In the genomic region with DNA sequence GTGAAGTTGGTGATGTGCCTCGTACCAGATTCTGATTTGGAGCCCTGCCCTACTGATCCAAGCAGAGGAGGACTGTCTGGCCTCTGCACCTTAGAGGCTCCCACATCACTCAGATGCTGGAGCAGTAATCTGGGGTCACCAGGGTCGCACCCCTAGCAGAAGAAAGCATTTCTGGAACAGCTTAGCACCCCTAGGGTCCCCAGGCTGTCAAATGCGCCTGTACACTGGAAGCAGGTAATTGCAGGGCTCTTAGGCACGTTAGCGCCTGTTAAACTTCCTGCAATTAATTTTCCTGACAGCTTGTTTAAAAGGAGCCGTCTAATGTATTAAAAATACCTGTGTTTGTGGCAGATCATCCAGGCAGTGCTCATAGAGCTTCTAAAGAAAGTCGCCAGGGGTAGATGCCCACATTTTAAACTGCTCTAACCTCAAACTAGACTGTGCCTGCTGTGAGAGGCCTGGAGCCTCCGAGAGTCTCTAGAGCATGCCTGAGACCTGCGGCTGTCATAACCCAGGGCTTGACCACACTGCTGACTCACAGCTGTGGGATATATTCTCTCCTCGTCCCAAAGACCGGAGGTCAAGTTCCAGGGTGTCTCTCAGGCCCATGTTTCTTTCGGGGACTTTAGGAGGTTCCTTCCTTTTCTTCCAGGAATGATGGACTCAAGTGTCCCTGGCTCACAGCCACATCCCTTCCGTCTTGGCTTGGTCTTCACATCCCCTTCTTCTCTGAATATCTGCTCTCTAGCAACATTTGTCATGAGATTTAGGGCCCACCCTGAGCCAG, we compare ENCODE assay signal across 15 mouse cellular contexts. TPM values are rescaled to one million over a fixed set of nuclear protein-coding genes. Genes with fewer than 3 reads are reported as not detected.
DNase-seq lines count a peak whose midpoint lies in the region; ATAC-seq and TF ChIP-seq lines count a peak whose summit lies in the region.
"Had no signal": no experiment of that assay in that cellular context is flagged by ENCODE, and none has a peak within 500 bp of the region (broad histone marks: within the 10 kb centered on the region; RNA-seq: fewer than 3 reads in every experiment).

No protein-coding gene starts in this region.

- peaks cover 94% of the 10 kb centered on the region for H3K27me3 ChIP-seq in forebrain, embryonic 10.5 days (ENCODE audit: poor library complexity, severe bottlenecking)
- H3K27me3 ChIP-seq in forebrain, postnatal 0 days (ENCODE audit: insufficient read depth, low read length) = no peaks in the 10 kb centered on the region
- no peaks in the 10 kb centered on the region; the same call in 1 of the 2 replicates for H3K27me3 ChIP-seq in kidney, embryonic 14.5 days (ENCODE audit: control insufficient read depth, insufficient read depth, low read length)
- no peaks in the 10 kb centered on the region for H3K27me3 ChIP-seq in intestine, embryonic 16.5 days (replicated peaks; ENCODE audit: control insufficient read depth, insufficient read depth, low read length)
- no peaks in the 10 kb centered on the region for H3K27me3 ChIP-seq in stomach, embryonic 14.5 days (ENCODE audit: control insufficient read depth, insufficient read depth, low read length)

- no peak overlapping the region for H3K4me2 ChIP-seq in forebrain, postnatal 0 days (ENCODE audit: low read depth)
- H3K4me2 ChIP-seq in kidney, embryonic 14.5 days (replicated peaks; ENCODE audit: low read depth, low read length) = no peak overlapping the region
- H3K4me2 ChIP-seq in intestine, embryonic 16.5 days (ENCODE audit: low read depth, low read length) = no peak overlapping the region
- no peak overlapping the region for H3K4me2 ChIP-seq in stomach, embryonic 14.5 days (replicated peaks; ENCODE audit: low read depth, low read length)

- no peaks in the 10 kb centered on the region for H3K9me3 ChIP-seq in forebrain, embryonic 10.5 days
- no peaks in the 10 kb centered on the region for H3K9me3 ChIP-seq in forebrain, postnatal 0 days (ENCODE audit: low read length)
- no peaks in the 10 kb centered on the region for H3K9me3 ChIP-seq in kidney, embryonic 14.5 days (ENCODE audit: control insufficient read depth, low read length)
- no peaks in the 10 kb centered on the region for H3K9me3 ChIP-seq in intestine, embryonic 16.5 days (ENCODE audit: control insufficient read depth, low read length)
- no peaks in the 10 kb centered on the region for H3K9me3 ChIP-seq in stomach, embryonic 14.5 days (ENCODE audit: control insufficient read depth, low read depth, low read length)

- WGBS in forebrain, embryonic 10.5 days = 79% methylated on average over 13 of the region's 13 CpGs
- WGBS in forebrain, postnatal 0 days = 58% methylated on average over 13 of the region's 13 CpGs
- WGBS in kidney, embryonic 14.5 days = 27% methylated on average over 13 of the region's 13 CpGs
- WGBS in intestine, embryonic 16.5 days = 36% methylated on average over 13 of the region's 13 CpGs
- 22% methylated on average over 13 of the region's 13 CpGs for WGBS in stomach, embryonic 14.5 days

- H3K4me1 ChIP-seq in forebrain, embryonic 10.5 days = peaks cover 64% of the 10 kb centered on the region
- 0 out of 2 replicates have a peak, but pooled peaks cover 7% of the 10 kb centered on the region for H3K4me1 ChIP-seq in forebrain, postnatal 0 days (ENCODE audit: insufficient read depth)
- peaks cover 34% of the 10 kb centered on the region for H3K4me1 ChIP-seq in kidney, embryonic 14.5 days (ENCODE audit: control insufficient read depth, insufficient read depth, low read length)
- H3K4me1 ChIP-seq in intestine, embryonic 16.5 days (ENCODE audit: control insufficient read depth, insufficient read depth, low read length) = peaks cover 28% of the 10 kb centered on the region
- H3K4me1 ChIP-seq in stomach, embryonic 14.5 days (ENCODE audit: control insufficient read depth, insufficient read depth, low read length) = peaks cover 25% of the 10 kb centered on the region

- no peaks in the 10 kb centered on the region for H3K36me3 ChIP-seq in forebrain, embryonic 10.5 days (replicated peaks)
- no peaks in the 10 kb centered on the region for H3K36me3 ChIP-seq in forebrain, postnatal 0 days (ENCODE audit: insufficient read depth)
- H3K36me3 ChIP-seq in kidney, embryonic 14.5 days (ENCODE audit: control insufficient read depth, insufficient read depth, low read length) = no peaks in the 10 kb centered on the region
- H3K36me3 ChIP-seq in intestine, embryonic 16.5 days (ENCODE audit: control insufficient read depth, insufficient read depth, low read length) = no peaks in the 10 kb centered on the region
- H3K36me3 ChIP-seq in stomach, embryonic 14.5 days (ENCODE audit: control insufficient read depth, insufficient read depth, low read length) = no peaks in the 10 kb centered on the region

- no peak for DNase-seq in forebrain, embryonic 10.5 days (ENCODE audit: extremely low spot score, low spot score)
- DNase-seq in forebrain, postnatal 0 days = no peak
- no peak for DNase-seq in kidney, adult 18-20 months
- no peak for DNase-seq in T-cell, adult 2 months (ENCODE audit: low spot score)
- no peak for DNase-seq in cerebellum, adult 18-20 months
- DNase-seq: B cell, adult 2 months had no signal

- ATAC-seq in forebrain, postnatal 0 days = no peak; the same call in 1 of the 2 replicates
- peak; percentile 65 for ATAC-seq in kidney, embryonic 14.5 days (ENCODE audit: low FRiP score, low TSS enrichment)
- peak; percentile 30; the same call in 1 of the 2 replicates for ATAC-seq in intestine, embryonic 16.5 days
- 0 out of 2 replicates have a peak, but pooled peaks have one; percentile 30 for ATAC-seq in stomach, embryonic 14.5 days (ENCODE audit: insufficient number of reproducible peaks, insufficient read depth, low FRiP score, low read depth)

- H3K27ac ChIP-seq in forebrain, embryonic 10.5 days = 0 out of 2 replicates have a peak overlapping the region, but pooled peaks have one; percentile 20
- no peak overlapping the region for H3K27ac ChIP-seq in forebrain, postnatal 0 days (ENCODE audit: low read depth, low read length)
- peak overlapping the region; percentile 47; the same call in 1 of the 2 replicates for H3K27ac ChIP-seq in kidney, embryonic 14.5 days (ENCODE audit: low read depth, low read length)
- peak overlapping the region; percentile 56 for H3K27ac ChIP-seq in intestine, embryonic 16.5 days (ENCODE audit: low read length)
- H3K27ac ChIP-seq in stomach, embryonic 14.5 days (ENCODE audit: low read length) = peak overlapping the region; percentile 27; the same call in 1 of the 2 replicates
- H3K27ac ChIP-seq: liver, embryonic 14.5 days had no signal

- no peak overlapping the region for H3K4me3 ChIP-seq in forebrain, embryonic 10.5 days
- H3K4me3 ChIP-seq in forebrain, postnatal 0 days (ENCODE audit: low read depth, low read length) = no peak overlapping the region
- H3K4me3 ChIP-seq in kidney, embryonic 14.5 days (ENCODE audit: low read length) = no peak overlapping the region
- H3K4me3 ChIP-seq in intestine, embryonic 16.5 days (ENCODE audit: low read length) = no peak overlapping the region
- H3K4me3 ChIP-seq in stomach, embryonic 14.5 days (ENCODE audit: low read depth, low read length) = no peak overlapping the region
- H3K4me3 ChIP-seq: erythroblast, embryonic 14.5 days had no signal

- H3K9ac ChIP-seq in forebrain, postnatal 0 days = no peak overlapping the region
- no peak overlapping the region for H3K9ac ChIP-seq in kidney, embryonic 14.5 days (ENCODE audit: low read depth, low read length)
- H3K9ac ChIP-seq in intestine, embryonic 16.5 days (ENCODE audit: low read depth, low read length) = no peak overlapping the region
- H3K9ac ChIP-seq in stomach, embryonic 14.5 days (replicated peaks; ENCODE audit: low read depth, low read length) = no peak overlapping the region
- H3K9ac ChIP-seq: liver, embryonic 14.5 days had no signal

- TF ChIP-seq CTCF in forebrain, postnatal 0 days (IDR thresholded peaks at IDR 0.05; ENCODE audit: low read depth) = no peak

RNA-seq across cellular contexts. Expression of a gene that starts 12.3 kb away (rescaled TPM):
- not detected in 2 replicates for polyA plus RNA-seq in forebrain, embryonic 10.5 days (2016; fragmentation: Nextera tagmentation; extraction: Ambion mirVana)
- total RNA-seq in forebrain, postnatal 0 days (2014; rRNA removed) = 19.8 and 35.8 TPM in 2 replicates
- polyA plus RNA-seq in forebrain, postnatal 0 days (2015; fragmentation: Nextera tagmentation; extraction: Ambion mirVana) = 13.2 and 18.1 TPM in 2 replicates
- 6.3 and 12.4 TPM in 2 replicates for polyA plus RNA-seq in kidney, embryonic 14.5 days (2014; fragmentation: Nextera tagmentation; extraction: Ambion mirVana)
- 1.9 and 2.1 TPM in 2 replicates for polyA plus RNA-seq in intestine, embryonic 16.5 days (2015; fragmentation: Nextera tagmentation; extraction: Ambion mirVana)
- polyA plus RNA-seq in stomach, embryonic 14.5 days (2014; fragmentation: Nextera tagmentation; extraction: Ambion mirVana) = 1.7 and 2.0 TPM in 2 replicates
- total RNA-seq: megakaryocyte-erythroid progenitor cell, adult 5-6 weeks; MEL had no signal
- polyA plus RNA-seq: erythroblast, embryonic 14.5 days; spleen, adult 2 months had no signal

RNA-seq across cellular contexts. Expression of a gene that starts 56.0 kb away (rescaled TPM):
- polyA plus RNA-seq in forebrain, embryonic 10.5 days (2016; fragmentation: Nextera tagmentation; extraction: Ambion mirVana) = 4.9 and 6.9 TPM in 2 replicates
- total RNA-seq in forebrain, postnatal 0 days (2014; rRNA removed) = 1.8 TPM in 2 replicates
- polyA plus RNA-seq in forebrain, postnatal 0 days (2015; fragmentation: Nextera tagmentation; extraction: Ambion mirVana) = 1.3 and 1.6 TPM in 2 replicates
- polyA plus RNA-seq in kidney, embryonic 14.5 days (2014; fragmentation: Nextera tagmentation; extraction: Ambion mirVana) = 1.1 and 1.9 TPM in 2 replicates
- 2.2 TPM in 2 replicates for polyA plus RNA-seq in intestine, embryonic 16.5 days (2015; fragmentation: Nextera tagmentation; extraction: Ambion mirVana)
- 3.1 and 3.4 TPM in 2 replicates for polyA plus RNA-seq in stomach, embryonic 14.5 days (2014; fragmentation: Nextera tagmentation; extraction: Ambion mirVana)
- total RNA-seq: MEL had no signal
- polyA plus RNA-seq: heart, postnatal 0 days had no signal
